Mouse (Mus musculus) embryonic facial prominence, embryonic 13.5 days (tissue): ENCODE results near the gene Tbxa2r. TPM values are rescaled to one million over a fixed set of nuclear protein-coding genes. Genes with fewer than 3 reads are reported as not detected.
A peak's percentile ranks its signal among the peaks of the same experiment; 100 is the strongest.

Experiments
- ATAC-seq: fragments of 200-750 bp; cut with Nextera tagmentation; 2 replicates; pipeline ENCODE4 v1.8.0; 2017; ENCODE audit warnings: low read depth; ENCODE audit not compliant: insufficient number of reproducible peaks, insufficient read depth, low FRiP score, low TSS enrichment
- H3K27ac ChIP-seq: fragments of 300-500 bp; sonication (generic); 2 replicates; pipeline ENCODE4 v1.5.1; 2015; ENCODE audit warnings: moderate library complexity, mild to moderate bottlenecking, inconsistent platforms
- H3K27me3 ChIP-seq: fragments of 300-500 bp; sonication (generic); 2 replicates; pipeline ENCODE4 v1.6.1; 2015; ENCODE audit warnings: mild to moderate bottlenecking, inconsistent platforms
- H3K36me3 ChIP-seq: fragments of 300-500 bp; sonication (generic); 2 replicates; pipeline ENCODE4 v1.6.1; 2015; ENCODE audit warnings: mild to moderate bottlenecking, inconsistent platforms
- H3K4me1 ChIP-seq: fragments of 300-500 bp; sonication (generic); 2 replicates; pipeline ENCODE4 v1.6.1; 2015; ENCODE audit warnings: inconsistent platforms
- H3K4me2 ChIP-seq: fragments of 300-500 bp; sonication (generic); 2 replicates; pipeline ENCODE4 v1.6.1; 2015; ENCODE audit warnings: moderate library complexity, mild to moderate bottlenecking, inconsistent platforms
- H3K4me3 ChIP-seq: fragments of 300-500 bp; sonication (generic); 2 replicates; pipeline ENCODE4 v1.5.1; 2015; ENCODE audit warnings: mild to moderate bottlenecking, inconsistent platforms
- H3K9ac ChIP-seq: fragments of 300-500 bp; sonication (generic); 2 replicates; pipeline ENCODE4 v1.6.1; 2015; ENCODE audit warnings: mild to moderate bottlenecking, inconsistent platforms
- H3K9me3 ChIP-seq: fragments of 300-500 bp; sonication (generic); 2 replicates; pipeline ENCODE4 v1.6.1; 2016; ENCODE audit warnings: inconsistent platforms
- WGBS: fragments of 180-500 bp; shearing (Covaris S2); methylation state at CpG from one replicate; pipeline ENCODE4 v1.1.7; 2015; ENCODE audit warnings: mixed read lengths; 5-methylcytosine and 5-hydroxymethylcytosine counted together
- polyA plus RNA-seq: library from polyadenylated mRNA; unstranded; fragments of >200 nt; fragmentation: Nextera tagmentation; extraction: Ambion mirVana; gene quantifications from 2 replicates; pipeline ENCODE4 v1.2.1, GENCODE M21; 2015

The Tbxa2r gene
- polyA plus RNA-seq, 1 experiment from 2014 or later: 7.3 TPM

GRCm38 (mm10) chr10:81350351-81351063, 22.0 kb downstream of the Tbxa2r start, which contains the start of gene Hmg20b:
Hmg20b (minus strand) TSS chr10:81350480.
- WGBS: under 1% methylated on average over 54 of the region's 54 CpGs

GRCm38 (mm10) chr10:81351678-81352291, 23.3 kb downstream of the Tbxa2r start:
- H3K9ac ChIP-seq: no peak overlapping the region
- WGBS: 22% methylated on average over 9 of the region's 9 CpGs
- no peaks in the 10 kb centered on the region for H3K9me3 ChIP-seq
- H3K4me2 ChIP-seq: no peak overlapping the region
- ATAC-seq: no peak
- H3K27me3 ChIP-seq: peaks cover 12% of the 10 kb centered on the region; the same call in 1 of the 2 replicates
- H3K4me3 ChIP-seq: no peak overlapping the region
- H3K4me1 ChIP-seq: peaks cover 44% of the 10 kb centered on the region
- peaks cover 17% of the 10 kb centered on the region for H3K36me3 ChIP-seq
- no peak overlapping the region for H3K27ac ChIP-seq

More at GRCm38 (mm10) chr10:81350351-81351063, 22.0 kb downstream of the Tbxa2r start, which contains the start of gene Hmg20b:
- Histone ChIP-seq H3K27ac (peak within 1 kb of the TSS; percentile 73), H3K4me2 (peak within 1 kb of the TSS; percentile 92), H3K9ac (peak within 1 kb of the TSS; percentile 93), H3K4me1 (peaks cover 46% of the 10 kb centered on the region), H3K27me3 (peaks cover 23% of the 10 kb centered on the region), H3K36me3 (peaks cover 23% of the 10 kb centered on the region), H3K9me3 (no peaks in the 10 kb centered on the region), H3K4me3 (peak within 1 kb of the TSS; percentile 82)
- ATAC-seq: peak; percentile 92

DNA sequence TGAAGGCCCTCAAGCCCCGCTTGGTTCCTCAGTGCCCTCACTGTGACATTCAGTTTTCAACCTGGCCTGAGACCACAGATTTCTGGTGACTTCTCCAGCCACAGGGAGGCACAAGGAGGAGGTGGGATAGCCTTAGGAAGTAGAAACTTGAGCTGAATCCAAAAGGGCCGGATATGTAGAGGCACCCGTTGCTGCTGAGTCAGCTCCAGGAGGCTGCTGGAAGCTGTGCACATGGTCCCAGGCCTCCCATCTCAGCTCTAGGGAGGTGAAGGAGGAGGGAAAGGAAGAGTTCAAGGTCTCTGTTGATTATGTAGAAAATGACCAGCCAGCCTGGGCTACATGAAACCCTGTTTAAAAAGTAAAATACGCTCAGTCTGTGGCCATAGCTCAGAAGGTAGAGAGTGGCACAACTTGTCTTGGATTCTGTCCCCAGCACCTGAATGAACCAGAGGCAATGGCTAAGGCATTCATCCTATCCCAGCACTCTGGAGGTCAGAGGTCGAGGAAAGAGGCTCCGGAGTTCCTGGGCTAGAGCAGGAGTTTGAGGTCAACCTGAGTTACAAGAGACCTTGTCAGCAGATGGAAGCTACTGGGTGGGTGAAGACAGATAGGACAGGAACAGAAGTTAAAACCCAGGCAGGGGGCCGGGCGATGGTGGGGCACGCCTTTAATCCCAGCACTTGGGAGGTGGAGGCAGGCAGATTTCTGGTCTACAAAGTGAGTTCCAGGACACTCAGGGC, 26.4 kb downstream of the Tbxa2r start:
- Histone ChIP-seq H3K4me3 (no peak overlapping the region), H3K27ac (no peak overlapping the region; the same call in 1 of the 2 replicates), H3K36me3 (peaks cover under 1% of the 10 kb centered on the region; the same call in 1 of the 2 replicates), H3K9me3 (no peaks in the 10 kb centered on the region), H3K4me2 (no peak overlapping the region), H3K4me1 (peaks cover 42% of the 10 kb centered on the region), H3K27me3 (no peaks in the 10 kb centered on the region), H3K9ac (0 out of 2 replicates have a peak overlapping the region, but pooled peaks have one; percentile 49)
- 53% methylated on average over 9 of the region's 9 CpGs for WGBS
- ATAC-seq: no peak

- Histone ChIP-seq H3K4me1 (peaks cover 44% of the 10 kb centered on the region), H3K4me2 (no peak overlapping the region), H3K9me3 (no peaks in the 10 kb centered on the region), H3K27me3 (no peaks in the 10 kb centered on the region), H3K36me3 (peaks cover 6% of the 10 kb centered on the region), H3K27ac (no peak overlapping the region), H3K4me3 (no peak overlapping the region), H3K9ac (no peak overlapping the region)
- WGBS: 62% methylated on average over 4 of the region's 4 CpGs
- no peak for ATAC-seq
Measured at GRCm38 (mm10) chr10:81355533-81355932, 27.0 kb downstream of the Tbxa2r start.

DNA sequence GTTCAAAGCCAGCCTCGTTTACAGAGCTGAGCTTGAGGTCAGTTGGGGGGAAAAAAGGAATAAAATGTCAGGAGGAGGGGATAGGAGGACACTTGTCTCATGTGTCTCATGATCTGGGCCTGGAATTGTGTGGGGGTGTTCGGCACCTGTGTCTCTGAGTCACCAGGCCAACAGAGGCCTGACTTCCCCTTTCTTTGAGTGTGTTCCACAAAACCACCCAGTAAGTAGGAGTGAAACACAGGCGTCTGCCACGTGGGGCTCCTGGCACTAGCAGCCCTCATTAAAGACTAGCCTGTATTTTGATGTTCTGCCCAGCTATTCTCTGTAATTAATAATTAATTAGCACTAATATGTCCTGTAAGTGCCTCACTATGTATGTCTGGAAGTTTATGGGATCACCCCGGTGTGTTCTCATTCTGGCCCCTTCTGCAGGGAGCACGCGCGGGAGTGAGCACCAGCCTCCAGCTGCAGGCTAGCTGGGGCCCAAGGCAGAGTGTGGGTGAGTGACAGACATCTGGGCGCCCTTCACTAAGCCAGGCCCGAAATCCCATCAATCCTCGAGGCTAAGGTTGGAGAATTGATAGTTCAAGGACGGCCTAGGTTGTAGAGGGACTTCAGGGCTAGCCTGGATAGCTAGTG, 27.9 kb downstream of the Tbxa2r start:
- no peak overlapping the region for H3K27ac ChIP-seq
- 53% methylated on average over 12 of the region's 12 CpGs for WGBS
- H3K4me2 ChIP-seq: peak overlapping the region; percentile 98; the same call in 1 of the 2 replicates
- ATAC-seq: no peak
- H3K4me1 ChIP-seq: peaks cover 48% of the 10 kb centered on the region
- peaks cover 11% of the 10 kb centered on the region for H3K36me3 ChIP-seq
- H3K9ac ChIP-seq: no peak overlapping the region; the same call in 1 of the 2 replicates
- peak overlapping the region; percentile 78 for H3K4me3 ChIP-seq
- no peaks in the 10 kb centered on the region for H3K27me3 ChIP-seq
- no peaks in the 10 kb centered on the region for H3K9me3 ChIP-seq

- H3K9me3 ChIP-seq: no peaks in the 10 kb centered on the region
- 2% methylated on average over 79 of the region's 79 CpGs for WGBS
- no peaks in the 10 kb centered on the region for H3K27me3 ChIP-seq
- H3K4me3 ChIP-seq: peak within 1 kb of the TSS; percentile 78
- peak within 1 kb of the TSS; percentile 98 for H3K4me2 ChIP-seq
- peak within 1 kb of the TSS; percentile 84 for H3K9ac ChIP-seq
- peaks cover 43% of the 10 kb centered on the region for H3K4me1 ChIP-seq
- peaks cover 18% of the 10 kb centered on the region for H3K36me3 ChIP-seq
- no peak within 1 kb of the TSS for H3K27ac ChIP-seq
- ATAC-seq: peak; percentile 80
Measured at GRCm38 (mm10) chr10:81356991-81357844, 28.7 kb downstream of the Tbxa2r start, which contains the start of gene Mfsd12. Mfsd12 (plus strand) TSS chr10:81357491.

GRCm38 (mm10) chr10:81358209-81358608, 29.7 kb downstream of the Tbxa2r start:
- WGBS: 30% methylated on average over 4 of the region's 4 CpGs
- Histone ChIP-seq H3K27me3 (peaks cover 8% of the 10 kb centered on the region), H3K4me1 (peaks cover 49% of the 10 kb centered on the region)

GRCm38 (mm10) chr10:81358841-81359240, 30.3 kb downstream of the Tbxa2r start:
- H3K4me2 ChIP-seq: peak overlapping the region; percentile 98
- H3K9ac ChIP-seq: peak overlapping the region; percentile 84
- peak overlapping the region; percentile 78 for H3K4me3 ChIP-seq
- ATAC-seq: no peak
- 62% methylated on average over 1 of the region's 1 CpGs for WGBS
- no peaks in the 10 kb centered on the region for H3K9me3 ChIP-seq
- peaks cover 55% of the 10 kb centered on the region for H3K4me1 ChIP-seq
- H3K36me3 ChIP-seq: peaks cover 30% of the 10 kb centered on the region
- H3K27ac ChIP-seq: 0 out of 2 replicates have a peak overlapping the region, but pooled peaks have one; percentile 11
- peaks cover 15% of the 10 kb centered on the region for H3K27me3 ChIP-seq

More at GRCm38 (mm10) chr10:81358209-81358608, 29.7 kb downstream of the Tbxa2r start:
- Histone ChIP-seq H3K4me3 (peak overlapping the region; percentile 78), H3K9ac (peak overlapping the region; percentile 84), H3K27ac (no peak overlapping the region), H3K9me3 (no peaks in the 10 kb centered on the region), H3K36me3 (peaks cover 28% of the 10 kb centered on the region), H3K4me2 (peak overlapping the region; percentile 98)
- ATAC-seq: no peak; the same call in 1 of the 2 replicates

DNA sequence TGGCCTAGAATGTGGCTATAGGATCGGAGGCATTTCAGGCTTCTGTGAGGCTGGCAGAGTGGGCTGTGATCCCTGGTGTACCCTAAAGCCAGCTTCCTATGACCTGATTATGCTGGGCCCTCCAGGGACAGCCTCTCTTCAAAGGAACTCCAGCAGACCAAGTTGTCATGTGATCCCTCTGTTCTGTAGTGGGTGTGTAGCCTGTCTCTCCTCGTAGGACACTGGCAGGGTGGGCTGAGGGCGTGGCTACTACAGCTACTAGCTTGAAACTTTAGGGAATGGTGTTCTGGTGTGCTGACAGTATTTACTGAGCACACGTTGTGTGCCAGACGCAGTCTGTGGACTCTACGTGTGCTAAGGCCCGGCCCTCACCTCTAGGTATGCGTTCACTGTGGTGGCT, 32.2 kb downstream of the Tbxa2r start:
- Histone ChIP-seq H3K4me3 (no peak overlapping the region), H3K36me3 (peaks cover 30% of the 10 kb centered on the region), H3K9me3 (no peaks in the 10 kb centered on the region), H3K4me2 (no peak overlapping the region), H3K9ac (0 out of 2 replicates have a peak overlapping the region, but pooled peaks have one; percentile 44), H3K27me3 (peaks cover 33% of the 10 kb centered on the region), H3K27ac (no peak overlapping the region), H3K4me1 (peaks cover 61% of the 10 kb centered on the region)
- no peak for ATAC-seq
- 63% methylated on average over 8 of the region's 8 CpGs for WGBS

DNA sequence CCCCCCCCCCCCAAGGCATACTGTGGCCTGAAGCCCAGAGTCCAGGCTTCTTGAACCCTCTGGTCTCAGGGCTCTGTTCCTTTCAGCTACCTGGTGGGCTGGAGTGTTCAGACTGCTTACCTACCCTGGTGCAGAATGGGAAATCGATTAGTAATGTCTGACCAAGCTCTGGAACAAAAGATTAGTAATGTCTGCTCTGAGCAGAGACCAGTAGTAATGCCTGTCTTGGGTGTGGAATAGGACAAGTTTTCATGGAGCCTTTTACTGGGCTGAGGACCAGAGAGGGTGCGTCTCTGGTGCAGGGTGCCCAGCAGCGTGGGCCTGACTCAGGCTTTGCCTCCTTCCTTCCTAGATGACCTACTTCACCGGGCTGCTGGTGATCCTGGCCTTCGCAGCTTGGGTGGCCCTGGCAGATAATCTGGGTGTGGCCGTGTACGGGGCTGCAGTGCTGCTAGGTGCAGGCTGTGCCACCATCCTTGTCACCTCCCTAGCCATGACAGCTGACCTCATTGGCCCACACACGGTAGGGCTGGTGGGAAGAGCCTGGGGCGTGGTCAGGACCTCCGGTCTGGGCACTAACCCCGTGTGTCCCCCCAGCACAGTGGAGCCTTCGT, 33.9 kb downstream of the Tbxa2r start:
- WGBS: 76% methylated on average over 12 of the region's 12 CpGs
- peaks cover 55% of the 10 kb centered on the region for H3K4me1 ChIP-seq
- peaks cover 39% of the 10 kb centered on the region for H3K27me3 ChIP-seq

More for the DNA sequence above, 33.9 kb downstream of the Tbxa2r start:
- no peak overlapping the region for H3K4me2 ChIP-seq
- no peak overlapping the region; the same call in 1 of the 2 replicates for H3K4me3 ChIP-seq
- no peak for ATAC-seq
- peaks cover 45% of the 10 kb centered on the region for H3K36me3 ChIP-seq
- H3K27ac ChIP-seq: no peak overlapping the region
- H3K9ac ChIP-seq: no peak overlapping the region
- no peaks in the 10 kb centered on the region for H3K9me3 ChIP-seq
